Mouse (Mus musculus): ENCODE data around the gene Dhps.
A peak's percentile ranks its signal among the peaks of the same experiment; 100 is the strongest.

- TF ChIP-seq CTCF (IDR thresholded peaks at IDR 0.05; ENCODE audit: control insufficient read depth, insufficient read depth, insufficient replicate concordance, low read depth, low read length): no peak
- TF ChIP-seq POLR2A (IDR thresholded peaks at IDR 0.05; ENCODE audit: control insufficient read depth, low read depth, low read length): peak; percentile 38; the same call in 1 of the 2 replicates
Observed at GRCm38 (mm10) chr8:85080532-85081215, 9.1 kb downstream of the Dhps start, which contains the start of gene Wdr83os.
